Mouse (Mus musculus): ENCODE measurements at regions not wholly inside any gene's neighbourhood (a gene's known extent, or its start where the extent isn't known, plus 50 kb on each side); places are given as distances from the start of the nearest gene placed in this dataset.

- in situ Hi-C loops (cut with MboI, MseI) = no loop called here
Observed at GRCm38 (mm10) chr13:48717036-48717435, 54.2 kb downstream of the Barx1 start.

GRCm38 (mm10) chr13:48717451-48717850 is 54.7 kb downstream of the Barx1 start:
- in situ Hi-C loops (cut with MboI, MseI) = no loop called here

- in situ Hi-C loops (cut with MboI, MseI) = loop anchor here in 1 of 2 experiments (10.0 kb wide), 1 partner anchor 631 kb away; no protein-coding TSS in a partner anchor
Observed at GRCm38 (mm10) chr13:48723676-48724075, 60.9 kb downstream of the Barx1 start.

- in situ Hi-C loops (cut with MboI, MseI) = loop anchor here in 1 of 2 experiments (10.0 kb wide), 1 partner anchor 628 kb away; no protein-coding TSS in a partner anchor
Observed at GRCm38 (mm10) chr13:48726430-48726829, 63.6 kb downstream of the Barx1 start.

GRCm38 (mm10) chr13:48731046-48731996 is 68.5 kb downstream of the Barx1 start:
- in situ Hi-C loops (cut with MboI, MseI) = no loop called here

- in situ Hi-C loops (cut with MboI, MseI) = no loop called here
Observed at GRCm38 (mm10) chr13:48732168-48732841, 69.5 kb downstream of the Barx1 start.

GRCm38 (mm10) chr13:48734985-48735384 is 72.2 kb downstream of the Barx1 start:
- in situ Hi-C loops (cut with MboI, MseI) = no loop called here

GRCm38 (mm10) chr13:48745566-48745965 is 82.8 kb downstream of the Barx1 start:
- in situ Hi-C loops (cut with MboI, MseI) = no loop called here

GRCm38 (mm10) chr13:48746301-48746700 is 83.5 kb downstream of the Barx1 start:
- in situ Hi-C loops (cut with MboI, MseI) = no loop called here

Data from T-helper 17 cell (primary cell).